Mouse (Mus musculus): ENCODE results near the gene Des. TPM values are rescaled to one million over a fixed set of nuclear protein-coding genes. Genes with fewer than 3 reads are reported as not detected.

Des gene
- total and polyA plus RNA-seq, 2 experiments from 2014 or later, result 1.4 to 1.9 TPM

DNA sequence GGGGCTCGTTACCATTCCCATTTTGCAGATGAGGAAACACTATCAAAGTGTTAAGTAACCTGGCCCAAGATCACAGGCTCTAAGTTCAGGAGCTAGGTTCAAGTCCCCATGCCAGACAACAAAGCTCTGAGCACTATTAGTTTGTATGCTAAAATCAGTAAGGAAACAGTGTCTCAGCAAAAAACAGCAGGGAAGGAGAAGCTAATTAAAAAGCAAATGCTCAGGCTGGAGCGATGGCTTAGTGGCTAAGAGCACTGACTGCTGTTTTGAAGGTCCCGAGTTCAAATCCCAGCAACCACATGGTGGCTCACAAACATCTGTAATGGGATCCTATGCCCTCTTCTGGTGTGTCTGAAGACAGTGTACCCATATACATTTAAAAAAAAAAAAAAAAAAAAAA is 52.1 kb downstream of the Des start:
- Histone ChIP-seq H3K4me1 (ENCODE audit: insufficient read depth, low read length) (no peaks in the 10 kb centered on the region), H3K27ac (ENCODE audit: low read depth, low read length) (no peak overlapping the region), H3K27me3 (ENCODE audit: insufficient read depth, low read length) (no peaks in the 10 kb centered on the region), H3K9ac (replicated peaks; ENCODE audit: low read length, poor library complexity, severe bottlenecking) (no peak overlapping the region), H3K4me3 (ENCODE audit: low read depth, low read length) (no peak overlapping the region), H3K4me2 (ENCODE audit: low read depth, low read length, poor library complexity, severe bottlenecking) (no peak overlapping the region), H3K9me3 (ENCODE audit: low read length) (no peaks in the 10 kb centered on the region), H3K36me3 (ENCODE audit: insufficient read depth, low read length) (peaks cover 32% of the 10 kb centered on the region; the same call in 1 of the 2 replicates)
- 91% methylated on average over 3 of the region's 3 CpGs for WGBS
- no peak for ATAC-seq (ENCODE audit: low FRiP score)
- DNase-seq (ENCODE audit: low spot score), result no peak
- TF ChIP-seq CTCF (IDR thresholded peaks at IDR 0.05), result peak; percentile 11; the same call in 1 of the 2 replicates

- H3K27ac ChIP-seq (ENCODE audit: low read depth, low read length), result no peak overlapping the region
- DNase-seq (ENCODE audit: low spot score), result peak; percentile 19
- no peak overlapping the region for H3K4me3 ChIP-seq (ENCODE audit: low read depth, low read length)
- WGBS, result 60% methylated on average over 3 of the region's 3 CpGs
- TF ChIP-seq CTCF (IDR thresholded peaks at IDR 0.05), result peak; percentile 63
- no peak overlapping the region for H3K9ac ChIP-seq (replicated peaks; ENCODE audit: low read length, poor library complexity, severe bottlenecking)
- no peaks in the 10 kb centered on the region for H3K4me1 ChIP-seq (ENCODE audit: insufficient read depth, low read length)
- H3K4me2 ChIP-seq (ENCODE audit: low read depth, low read length, poor library complexity, severe bottlenecking), result no peak overlapping the region
- ATAC-seq (ENCODE audit: low FRiP score), result no peak
- H3K27me3 ChIP-seq (ENCODE audit: insufficient read depth, low read length), result no peaks in the 10 kb centered on the region
- no peaks in the 10 kb centered on the region for H3K9me3 ChIP-seq (ENCODE audit: low read length)
- H3K36me3 ChIP-seq (ENCODE audit: insufficient read depth, low read length), result peaks cover 33% of the 10 kb centered on the region; the same call in 1 of the 2 replicates
Measured at GRCm38 (mm10) chr1:75413749-75414148, 53.6 kb downstream of the Des start.

Other genes with a start within 250 kb of the Des start
- gene Nhej1, start 235.1 kb upstream of the Des start, total RNA-seq (2014; rRNA removed), result 1.8 and 2.4 TPM in 2 replicates
- 2.9 and 3.4 TPM in 2 replicates for gene Nhej1, start 235.1 kb upstream of the Des start, polyA plus RNA-seq (2015; fragmentation: Nextera tagmentation; extraction: Ambion mirVana)
- not detected in 2 replicates for gene Slc23a3, start 226.4 kb upstream of the Des start, total RNA-seq (2014; rRNA removed)
- gene Slc23a3, start 226.4 kb upstream of the Des start, polyA plus RNA-seq (2015; fragmentation: Nextera tagmentation; extraction: Ambion mirVana), result not detected in 2 replicates
- gene Cnppd1, start 217.6 kb upstream of the Des start, total RNA-seq (2014; rRNA removed), result 50.5 and 51.4 TPM in 2 replicates
- gene Cnppd1, start 217.6 kb upstream of the Des start, polyA plus RNA-seq (2015; fragmentation: Nextera tagmentation; extraction: Ambion mirVana), result 48.4 and 50.2 TPM in 2 replicates
- 220 and 228 TPM in 2 replicates for gene Retreg2, start 217.6 kb upstream of the Des start, total RNA-seq (2014; rRNA removed)
- 145 TPM in 2 replicates for gene Retreg2, start 217.6 kb upstream of the Des start, polyA plus RNA-seq (2015; fragmentation: Nextera tagmentation; extraction: Ambion mirVana)
- gene Zfand2b, start 191.7 kb upstream of the Des start, total RNA-seq (2014; rRNA removed), result 28.5 and 38.4 TPM in 2 replicates
- 41.1 and 42.5 TPM in 2 replicates for gene Zfand2b, start 191.7 kb upstream of the Des start, polyA plus RNA-seq (2015; fragmentation: Nextera tagmentation; extraction: Ambion mirVana)
- 43.5 and 44.6 TPM in 2 replicates for gene Abcb6, start 179.9 kb upstream of the Des start, total RNA-seq (2014; rRNA removed)
- gene Abcb6, start 179.9 kb upstream of the Des start, polyA plus RNA-seq (2015; fragmentation: Nextera tagmentation; extraction: Ambion mirVana), result 46.7 and 49.1 TPM in 2 replicates
- 20.1 and 27.7 TPM in 2 replicates for gene Ankzf1, start 168.2 kb upstream of the Des start, total RNA-seq (2014; rRNA removed)
- 15.7 and 17.0 TPM in 2 replicates for gene Ankzf1, start 168.2 kb upstream of the Des start, polyA plus RNA-seq (2015; fragmentation: Nextera tagmentation; extraction: Ambion mirVana)
- gene Atg9a, start 168.1 kb upstream of the Des start, total RNA-seq (2014; rRNA removed), result 97.0 and 135 TPM in 2 replicates
- gene Atg9a, start 168.1 kb upstream of the Des start, polyA plus RNA-seq (2015; fragmentation: Nextera tagmentation; extraction: Ambion mirVana), result 71.8 and 75.6 TPM in 2 replicates
- gene Glb1l, start 149.5 kb upstream of the Des start, total RNA-seq (2014; rRNA removed), result 18.3 and 25.6 TPM in 2 replicates
- gene Glb1l, start 149.5 kb upstream of the Des start, polyA plus RNA-seq (2015; fragmentation: Nextera tagmentation; extraction: Ambion mirVana), result 18.2 and 18.4 TPM in 2 replicates
- gene Stk16, start 149.5 kb upstream of the Des start, total RNA-seq (2014; rRNA removed), result 98.8 and 130 TPM in 2 replicates
- 111 and 113 TPM in 2 replicates for gene Stk16, start 149.5 kb upstream of the Des start, polyA plus RNA-seq (2015; fragmentation: Nextera tagmentation; extraction: Ambion mirVana)
- gene Tuba4a, start 140.5 kb upstream of the Des start, total RNA-seq (2014; rRNA removed), result 99.2 and 165 TPM in 2 replicates
- gene Tuba4a, start 140.5 kb upstream of the Des start, polyA plus RNA-seq (2015; fragmentation: Nextera tagmentation; extraction: Ambion mirVana), result 87.0 and 115 TPM in 2 replicates
- not detected in 2 replicates for gene A630095N17Rik, start 128.2 kb upstream of the Des start, total RNA-seq (2014; rRNA removed)
- not detected in 2 replicates for gene A630095N17Rik, start 128.2 kb upstream of the Des start, polyA plus RNA-seq (2015; fragmentation: Nextera tagmentation; extraction: Ambion mirVana)
- gene Dnajb2, start 123.9 kb upstream of the Des start, total RNA-seq (2014; rRNA removed), result 43.6 and 46.7 TPM in 2 replicates
- gene Dnajb2, start 123.9 kb upstream of the Des start, polyA plus RNA-seq (2015; fragmentation: Nextera tagmentation; extraction: Ambion mirVana), result 61.7 and 65.1 TPM in 2 replicates
- gene Ptprn, start 95.8 kb upstream of the Des start, total RNA-seq (2014; rRNA removed), result 116 and 127 TPM in 2 replicates
- 51.4 and 52.2 TPM in 2 replicates for gene Ptprn, start 95.8 kb upstream of the Des start, polyA plus RNA-seq (2015; fragmentation: Nextera tagmentation; extraction: Ambion mirVana)
- 302 and 332 TPM in 2 replicates for gene Resp18, start 81.9 kb upstream of the Des start, total RNA-seq (2014; rRNA removed)
- gene Resp18, start 81.9 kb upstream of the Des start, polyA plus RNA-seq (2015; fragmentation: Nextera tagmentation; extraction: Ambion mirVana), result 409 and 416 TPM in 2 replicates
- gene Dnpep, start 42.3 kb upstream of the Des start, total RNA-seq (2014; rRNA removed), result 145 TPM in 2 replicates
- gene Dnpep, start 42.3 kb upstream of the Des start, polyA plus RNA-seq (2015; fragmentation: Nextera tagmentation; extraction: Ambion mirVana), result 128 and 139 TPM in 2 replicates
- 62.9 and 70.6 TPM in 2 replicates for gene Speg, start 15.0 kb downstream of the Des start, total RNA-seq (2014; rRNA removed)
- gene Speg, start 15.0 kb downstream of the Des start, polyA plus RNA-seq (2015; fragmentation: Nextera tagmentation; extraction: Ambion mirVana), result 22.0 and 23.7 TPM in 2 replicates
- 77.1 and 94.9 TPM in 2 replicates for gene Gmppa, start 75.6 kb downstream of the Des start, total RNA-seq (2014; rRNA removed)
- 67.4 and 76.1 TPM in 2 replicates for gene Gmppa, start 75.6 kb downstream of the Des start, polyA plus RNA-seq (2015; fragmentation: Nextera tagmentation; extraction: Ambion mirVana)
- 180 and 188 TPM in 2 replicates for gene Asic4, start 90.1 kb downstream of the Des start, total RNA-seq (2014; rRNA removed)
- gene Asic4, start 90.1 kb downstream of the Des start, polyA plus RNA-seq (2015; fragmentation: Nextera tagmentation; extraction: Ambion mirVana), result 54.8 and 60.0 TPM in 2 replicates
- 125 and 132 TPM in 2 replicates for gene Chpf, start 119.0 kb downstream of the Des start, total RNA-seq (2014; rRNA removed)
- gene Chpf, start 119.0 kb downstream of the Des start, polyA plus RNA-seq (2015; fragmentation: Nextera tagmentation; extraction: Ambion mirVana), result 60.0 and 60.8 TPM in 2 replicates
- 52.4 and 57.8 TPM in 2 replicates for gene Tmem198, start 119.2 kb downstream of the Des start, total RNA-seq (2014; rRNA removed)
- gene Tmem198, start 119.2 kb downstream of the Des start, polyA plus RNA-seq (2015; fragmentation: Nextera tagmentation; extraction: Ambion mirVana), result 49.4 and 50.4 TPM in 2 replicates
- 40.7 and 45.9 TPM in 2 replicates for gene Obsl1, start 146.1 kb downstream of the Des start, total RNA-seq (2014; rRNA removed)
- gene Obsl1, start 146.1 kb downstream of the Des start, polyA plus RNA-seq (2015; fragmentation: Nextera tagmentation; extraction: Ambion mirVana), result 24.2 TPM in 2 replicates
- gene Inha, start 146.7 kb downstream of the Des start, total RNA-seq (2014; rRNA removed), result 30.9 and 33.3 TPM in 2 replicates
- gene Inha, start 146.7 kb downstream of the Des start, polyA plus RNA-seq (2015; fragmentation: Nextera tagmentation; extraction: Ambion mirVana), result 22.5 and 23.2 TPM in 2 replicates
- 28.8 and 32.7 TPM in 2 replicates for gene Stk11ip, start 161.2 kb downstream of the Des start, total RNA-seq (2014; rRNA removed)
- 15.6 and 16.9 TPM in 2 replicates for gene Stk11ip, start 161.2 kb downstream of the Des start, polyA plus RNA-seq (2015; fragmentation: Nextera tagmentation; extraction: Ambion mirVana)
- 172 and 179 TPM in 2 replicates for gene Slc4a3, start 185.9 kb downstream of the Des start, total RNA-seq (2014; rRNA removed)
- gene Slc4a3, start 185.9 kb downstream of the Des start, polyA plus RNA-seq (2015; fragmentation: Nextera tagmentation; extraction: Ambion mirVana), result 108 and 111 TPM in 2 replicates